Mouse (Mus musculus) c-Kit-positive CD71-negative TER-119-negative erythroid progenitor cells, embryonic 14.5 days (primary cell): ENCODE results near the gene Sfxn5.
A peak's percentile ranks its signal among the peaks of the same experiment; 100 is the strongest.

Experiments
- DNase-seq: peaks from one replicate; pipeline ENCODE4 v3.0.0-alpha.2; 2013; ENCODE audit warnings: low read depth

Sfxn5 gene

DNA sequence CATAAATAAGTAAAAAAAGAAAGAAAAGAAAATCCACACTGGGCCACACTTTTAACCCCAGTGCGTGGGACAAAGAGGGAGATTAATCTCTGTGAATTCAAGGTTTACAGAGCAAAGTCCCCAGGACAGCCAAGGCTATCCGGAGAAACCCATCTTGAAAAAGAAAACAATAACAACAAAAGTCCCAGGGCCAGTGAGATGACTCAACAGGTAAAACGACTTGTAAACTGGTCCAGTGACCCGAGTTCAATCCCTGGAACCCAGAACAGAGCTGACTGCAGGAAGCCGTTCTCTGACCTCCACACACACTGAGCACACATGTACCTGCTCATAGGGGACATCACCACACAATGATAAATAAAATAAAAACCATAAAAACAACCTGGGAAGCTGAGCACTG lies 31.2 kb upstream of the Sfxn5 start:
- no peak for DNase-seq

DNA sequence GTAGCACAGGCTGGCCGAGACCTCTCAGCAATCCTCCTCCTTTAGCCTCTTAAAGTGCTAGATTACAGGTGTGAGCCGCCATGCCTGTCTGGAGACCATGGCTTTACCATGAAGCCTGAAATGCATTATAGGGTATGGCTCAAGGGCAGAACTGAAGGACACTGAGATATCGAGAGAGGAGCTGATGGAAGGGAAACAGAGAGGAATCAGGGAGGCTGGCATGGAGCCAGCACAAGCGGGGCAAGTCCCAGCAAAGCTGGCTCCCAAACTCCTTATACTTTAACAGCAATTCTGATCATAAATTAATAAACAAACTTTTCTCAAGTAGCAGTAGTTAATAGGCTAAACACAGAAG lies 30.7 kb upstream of the Sfxn5 start:
- DNase-seq: no peak

DNA sequence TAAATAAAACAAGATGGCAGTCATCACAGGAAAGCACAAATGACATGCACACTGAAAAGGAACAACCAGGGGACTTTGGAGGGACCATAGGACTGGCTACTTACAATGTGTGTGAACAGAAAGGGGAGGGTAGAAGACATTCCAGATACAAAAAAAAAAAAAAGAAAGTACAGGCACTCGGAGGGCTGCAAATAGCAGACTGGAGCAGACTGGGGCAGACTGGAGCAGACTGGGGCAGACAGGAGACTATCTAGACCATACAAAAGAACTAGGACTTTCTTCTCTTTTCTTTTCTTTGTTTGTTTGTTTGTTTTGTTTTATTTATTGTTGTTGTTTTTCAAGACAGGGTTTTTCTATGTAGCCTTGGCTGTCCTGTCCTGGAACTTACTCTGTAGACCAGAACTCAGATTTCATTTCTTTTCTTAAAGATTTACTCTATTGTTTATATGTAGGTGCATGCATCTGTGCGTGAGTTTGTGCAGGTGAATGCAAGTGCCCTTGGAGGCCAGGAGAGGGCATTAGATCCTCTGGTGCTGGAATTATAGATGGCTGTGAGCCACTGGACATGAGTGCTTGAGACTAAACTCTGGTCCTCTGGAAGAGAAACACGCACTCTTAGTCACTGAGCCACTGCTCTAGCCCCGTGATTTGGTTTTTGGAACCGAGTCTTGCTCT lies 30.1 kb upstream of the Sfxn5 start:
- no peak for DNase-seq

DNA sequence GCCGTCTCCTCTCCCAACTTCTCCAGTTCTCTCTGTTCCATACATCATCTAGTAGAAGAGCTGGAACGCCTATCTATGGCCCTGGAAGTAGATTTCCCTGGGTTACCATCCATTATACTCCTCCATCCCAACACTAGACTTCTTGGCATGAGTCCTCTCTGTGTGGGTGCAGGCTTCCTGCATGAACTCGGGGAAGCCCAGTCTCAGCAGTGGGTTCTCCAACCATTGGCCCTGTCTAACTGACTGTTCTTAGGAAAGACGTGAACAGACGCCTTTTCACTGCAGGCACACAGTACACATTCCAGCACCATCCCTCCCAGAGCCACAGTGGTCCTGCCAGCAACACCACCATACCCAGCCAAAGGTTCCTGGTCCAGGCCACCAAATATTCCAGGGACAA lies 29.4 kb upstream of the Sfxn5 start:
- DNase-seq: no peak

DNA sequence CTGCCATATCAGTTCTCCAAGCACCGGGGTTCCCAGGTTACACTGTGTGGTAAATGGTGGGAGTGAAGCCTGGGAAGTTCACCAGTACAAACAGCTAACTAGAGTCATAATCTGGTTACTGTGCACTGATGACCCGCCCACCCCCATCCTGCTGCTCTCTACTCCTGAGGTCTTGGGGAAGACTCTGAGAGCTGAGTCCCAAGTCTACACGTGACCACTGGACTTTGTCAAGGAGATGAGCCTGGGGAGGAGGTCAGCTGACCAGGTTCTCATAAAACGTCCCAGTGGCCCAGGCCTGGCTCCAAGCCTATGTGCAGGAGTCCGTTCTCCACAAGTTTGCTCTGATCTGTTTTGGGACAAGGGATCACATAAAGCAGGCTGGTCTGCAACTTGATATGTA lies 27.1 kb upstream of the Sfxn5 start:
- DNase-seq: no peak

DNA sequence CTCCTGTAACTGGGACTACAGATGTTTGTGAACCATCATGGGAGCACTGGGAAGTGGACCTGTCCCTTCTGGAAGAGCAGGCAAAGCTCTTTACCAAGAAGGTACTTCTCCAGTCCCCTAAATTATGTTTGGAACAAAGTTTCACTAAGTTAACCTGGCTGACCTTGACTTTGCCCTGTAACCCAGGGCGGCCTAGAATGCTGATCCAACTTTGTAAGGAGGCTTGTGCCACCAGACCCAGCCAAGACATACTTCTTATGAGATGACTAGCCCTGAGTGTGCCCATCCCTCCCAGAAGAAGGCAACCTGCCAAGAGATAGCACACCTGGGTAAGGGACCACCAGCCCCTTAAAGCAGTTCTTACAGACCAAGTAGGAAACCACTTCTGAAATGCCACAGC lies 25.7 kb upstream of the Sfxn5 start:
- DNase-seq: no peak

DNA sequence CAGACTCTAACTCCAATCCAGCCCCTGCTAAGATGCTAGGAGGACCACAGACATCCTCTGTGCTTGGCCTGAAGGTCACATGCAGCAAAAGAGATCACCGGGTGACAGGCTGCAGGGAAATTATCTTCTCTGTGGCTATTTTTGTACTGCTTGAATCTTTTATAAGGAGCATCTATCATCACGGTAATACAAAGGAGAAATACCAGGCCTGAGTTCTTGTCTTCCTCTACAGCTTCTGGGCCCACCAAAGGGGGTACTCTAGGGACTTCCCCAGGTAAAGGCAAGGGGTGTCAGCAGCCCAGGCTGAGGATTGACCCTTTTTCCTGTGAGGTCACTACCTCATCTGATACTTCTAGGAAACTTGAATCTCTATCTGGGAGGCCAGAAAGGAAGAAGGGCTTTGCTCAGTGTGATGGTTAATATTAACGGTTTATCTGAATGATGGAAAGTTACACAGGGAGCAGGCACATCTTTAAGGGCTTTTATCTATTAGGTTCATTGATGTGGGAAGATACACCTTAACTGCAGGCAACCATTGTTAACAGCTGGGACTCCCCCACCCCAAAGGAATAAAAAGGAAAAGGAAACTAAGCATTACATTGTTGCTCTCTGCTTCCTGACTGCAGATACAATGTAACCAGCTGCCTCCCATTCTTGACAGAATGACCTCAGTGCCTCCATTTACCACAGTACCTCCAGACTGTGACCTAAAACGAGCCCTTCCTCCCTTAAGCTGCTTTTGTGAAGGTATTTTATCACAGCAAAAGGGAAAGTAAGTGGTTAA lies 23.7 kb upstream of the Sfxn5 start:
- DNase-seq: no peak

DNA sequence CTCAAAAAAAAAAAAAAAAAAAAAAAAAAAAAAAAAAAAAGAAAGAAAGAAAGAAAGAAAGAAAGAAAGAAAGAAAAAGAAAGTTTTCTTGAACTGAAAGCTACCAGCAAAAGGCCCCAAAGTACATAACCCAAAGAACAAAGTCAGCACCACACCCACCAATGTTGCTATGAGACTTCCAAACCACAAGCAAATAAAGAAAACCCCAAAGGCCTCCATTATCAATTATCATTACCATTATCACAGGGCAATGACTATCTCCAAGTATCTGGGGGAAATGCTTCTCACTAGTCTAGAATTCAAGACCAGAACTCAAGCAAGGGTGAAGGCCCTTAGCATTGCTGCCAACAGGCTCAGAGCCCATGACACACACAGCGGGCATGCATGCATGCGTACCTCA lies 22.5 kb upstream of the Sfxn5 start:
- DNase-seq: no peak

DNA sequence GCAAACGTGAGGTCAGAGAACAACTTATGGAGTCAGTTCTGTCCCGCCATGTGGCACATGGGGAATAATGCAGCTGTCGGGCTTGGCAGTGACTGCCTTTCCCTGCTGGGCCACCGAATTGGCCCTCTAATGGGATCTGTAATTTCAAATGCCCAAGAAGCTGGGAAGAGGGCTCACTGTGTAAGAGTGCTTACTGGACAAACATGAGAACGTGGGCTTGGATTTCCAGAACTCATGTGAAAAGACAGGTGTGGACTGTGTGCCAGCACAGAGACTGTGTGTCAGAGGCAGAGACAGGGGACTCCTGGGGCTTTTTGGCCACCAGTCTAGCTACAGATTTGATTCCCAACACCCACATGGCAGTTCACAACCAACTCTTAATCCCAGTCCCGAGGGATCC lies 21.5 kb upstream of the Sfxn5 start:
- DNase-seq: no peak

DNA sequence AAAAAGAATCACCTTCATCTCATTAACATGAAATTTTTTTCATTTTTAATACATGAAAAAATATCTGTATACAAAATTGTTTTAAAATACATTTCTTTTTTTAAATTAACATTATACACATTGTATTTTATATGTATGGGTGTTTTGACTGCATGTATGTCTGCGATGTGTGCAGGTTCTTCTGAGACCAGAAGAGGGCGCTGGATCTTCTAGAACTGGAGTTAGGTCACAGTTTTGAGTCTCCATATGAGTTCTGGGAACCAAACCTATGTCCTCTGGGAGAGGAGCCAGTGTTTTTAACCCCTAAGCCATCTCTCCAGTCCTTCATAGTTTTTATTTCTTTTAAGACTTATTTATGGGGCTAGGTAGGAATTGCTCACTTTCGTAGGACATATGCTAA lies 20.5 kb upstream of the Sfxn5 start:
- DNase-seq: no peak

DNA sequence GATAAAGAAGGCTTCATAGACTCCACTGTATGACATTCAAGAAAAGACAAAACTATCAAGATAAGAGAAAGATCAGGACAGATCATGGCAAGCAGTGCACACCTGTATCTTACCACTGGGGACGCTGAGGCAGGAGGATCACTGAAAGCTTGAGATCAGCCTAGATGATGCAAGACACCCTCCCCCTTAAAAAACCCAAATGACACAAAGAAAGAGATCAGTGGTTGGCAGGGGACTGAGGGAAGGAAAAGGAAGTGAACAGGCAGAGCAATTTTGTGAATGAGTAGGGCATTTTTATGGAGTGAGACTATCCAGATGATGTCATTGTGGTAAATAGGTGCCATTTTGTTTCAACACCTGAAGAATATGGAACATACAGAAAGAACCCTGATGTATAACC lies 16.9 kb upstream of the Sfxn5 start:
- DNase-seq: no peak

DNA sequence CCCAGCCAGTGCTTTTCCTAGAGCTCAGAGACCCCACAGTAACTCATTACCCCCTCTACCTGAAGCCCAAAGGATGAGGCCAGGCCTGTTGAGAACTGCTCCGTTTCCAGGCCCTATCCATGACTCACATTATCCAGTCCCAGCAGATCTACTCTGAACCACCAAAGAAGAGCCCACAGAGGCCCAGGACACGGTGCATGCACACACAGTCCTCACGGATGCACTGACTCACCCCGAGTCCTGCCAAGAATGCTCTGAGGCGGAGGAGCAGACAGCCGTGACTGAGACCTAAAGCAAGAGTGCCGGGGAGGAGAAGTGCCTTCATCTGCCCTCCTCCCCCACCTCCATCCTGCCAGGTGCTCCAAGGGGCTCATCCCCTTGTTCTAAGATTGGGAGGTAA lies 16.0 kb upstream of the Sfxn5 start:
- DNase-seq: no peak

DNA sequence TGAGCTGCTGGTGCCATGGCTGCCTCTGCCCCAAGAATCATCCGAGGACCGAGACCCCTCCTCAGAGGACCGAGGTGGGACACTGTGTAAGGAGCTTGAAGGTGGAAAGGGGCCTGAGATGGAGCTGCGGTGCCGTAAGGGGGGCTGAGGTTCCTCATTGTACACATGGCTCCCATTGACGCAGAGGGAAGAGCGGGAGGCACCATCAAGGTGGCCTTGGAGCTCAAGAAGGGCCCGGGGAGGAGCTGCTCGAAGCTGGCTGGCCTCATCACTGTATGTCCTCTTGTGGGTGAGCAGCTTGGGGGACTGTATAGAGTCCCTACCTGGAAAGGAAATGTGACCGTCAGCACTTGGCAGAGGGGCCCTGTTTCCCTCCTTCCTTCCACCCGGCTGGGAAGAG lies 14.9 kb upstream of the Sfxn5 start:
- no peak for DNase-seq

DNA sequence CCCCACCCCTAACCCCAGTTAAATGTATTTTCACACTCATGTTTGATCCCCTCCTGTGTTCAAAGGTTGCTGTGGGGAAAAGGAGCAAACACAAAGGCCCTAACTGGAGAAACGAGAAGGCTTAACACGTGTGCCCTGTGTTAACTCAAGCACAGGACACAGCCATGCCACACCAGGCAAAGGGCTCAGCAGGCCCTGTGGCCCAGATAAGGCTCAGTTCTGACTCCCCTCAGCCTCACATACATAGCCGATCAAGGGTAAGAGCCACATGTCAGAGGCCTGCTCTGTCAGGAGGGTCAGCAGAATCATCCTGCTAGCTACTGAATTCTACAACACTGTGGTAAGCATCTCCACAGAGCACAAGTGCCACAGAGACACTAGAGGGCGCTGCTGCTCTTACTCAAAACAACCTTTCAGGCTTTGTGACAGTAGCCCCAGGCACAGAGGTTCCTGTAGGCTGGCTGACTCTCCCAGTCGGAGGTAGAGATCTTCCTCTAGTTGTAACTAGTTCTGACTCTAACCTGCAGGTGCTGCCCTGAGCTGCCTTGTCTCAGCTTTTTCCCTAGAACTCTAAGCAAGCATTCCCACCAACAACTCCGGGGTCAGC lies 12.9 kb upstream of the Sfxn5 start:
- peak; percentile 86 for DNase-seq

DNA sequence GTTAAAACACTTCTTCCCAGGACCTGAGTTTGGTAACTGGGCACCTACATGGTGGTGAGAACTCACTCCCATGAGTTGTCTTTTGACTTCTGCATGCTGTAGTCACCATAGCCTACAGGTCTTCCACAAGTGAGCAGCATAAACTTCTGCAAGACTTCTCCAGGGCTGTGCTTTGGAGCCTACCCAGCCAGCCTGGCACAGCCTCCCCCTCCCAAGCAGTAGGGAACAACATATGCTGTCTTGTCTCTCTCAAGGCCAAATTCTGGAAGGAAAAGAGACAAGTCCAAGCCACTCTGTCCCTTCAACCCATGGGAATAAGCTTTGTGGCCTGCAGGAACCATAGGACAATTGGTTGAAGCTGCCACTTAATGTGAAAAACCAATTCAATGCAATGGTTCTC lies 11.7 kb upstream of the Sfxn5 start:
- DNase-seq: no peak

DNA sequence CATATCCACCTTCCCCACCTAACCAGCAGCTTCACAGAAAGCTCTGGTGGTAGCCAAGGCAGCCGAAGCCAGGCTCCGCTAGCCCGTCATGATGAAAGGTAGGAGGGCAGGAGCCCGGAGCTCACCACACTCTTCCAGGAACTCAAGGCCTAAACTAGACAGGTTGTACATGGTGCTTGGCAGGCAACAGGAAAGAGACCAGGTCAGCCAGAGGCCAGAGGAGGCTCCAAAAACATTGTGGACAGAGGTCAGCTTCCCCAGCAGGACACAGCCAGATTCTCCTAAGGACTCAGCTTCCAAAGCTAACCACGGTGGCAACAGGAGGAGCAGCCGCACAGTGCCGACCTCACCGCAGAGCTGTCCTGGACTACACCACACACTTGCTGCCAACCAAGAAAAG lies 9.8 kb upstream of the Sfxn5 start:
- no peak for DNase-seq

DNA sequence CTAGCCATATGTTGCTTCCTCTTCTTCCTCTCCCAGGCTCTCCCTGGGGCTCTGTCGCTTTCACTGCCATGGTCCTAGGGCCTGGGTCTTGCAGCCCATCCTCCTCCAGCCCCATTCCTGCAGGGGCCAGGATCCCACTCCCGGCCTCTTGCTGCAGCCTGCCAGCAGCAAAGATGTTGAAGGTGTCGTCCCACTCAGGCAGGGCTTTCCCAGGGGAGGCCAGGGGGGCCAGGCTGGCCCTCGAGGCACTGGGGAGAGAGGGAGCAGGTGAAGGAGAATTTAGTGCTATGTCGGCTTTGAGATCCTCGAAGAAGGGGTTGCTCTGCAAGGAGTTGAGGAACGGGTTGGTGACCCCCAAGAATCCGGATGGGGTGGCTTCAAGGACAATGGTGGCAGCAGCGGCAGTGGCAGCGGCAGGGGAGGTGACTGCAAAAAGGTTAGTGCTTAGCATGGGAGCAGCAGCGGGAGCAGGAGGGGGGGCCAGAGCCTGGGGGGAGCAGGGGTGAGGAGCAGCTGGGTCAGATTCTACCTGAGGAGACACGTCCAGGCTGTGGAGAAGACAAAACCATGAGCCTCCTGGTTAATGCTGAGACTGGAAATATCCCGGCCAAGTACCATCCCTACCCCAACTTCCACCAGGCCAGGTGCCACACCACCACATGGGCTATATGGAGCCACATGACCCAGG lies 8.7 kb upstream of the Sfxn5 start:
- DNase-seq: no peak

DNA sequence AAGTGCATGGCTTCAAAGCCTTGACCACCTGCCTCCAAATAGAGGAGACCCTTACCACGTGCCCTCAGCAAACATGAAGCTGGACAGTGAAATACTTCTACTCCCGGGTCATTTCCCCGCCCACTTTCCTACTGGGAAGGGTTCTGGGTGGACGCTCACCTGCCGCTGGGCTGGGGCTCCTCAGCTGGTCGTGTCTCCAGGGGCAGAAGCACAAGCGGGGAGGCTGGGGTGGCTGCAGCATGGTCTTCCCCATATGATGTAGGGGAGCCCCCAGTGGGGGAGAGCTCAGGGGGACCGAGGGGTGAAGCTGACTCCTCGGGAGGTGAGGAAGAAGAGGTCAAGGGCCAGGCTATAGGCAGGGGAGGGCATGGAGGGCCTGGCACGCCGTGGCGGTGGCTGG lies 7.0 kb upstream of the Sfxn5 start:
- no peak for DNase-seq

DNA sequence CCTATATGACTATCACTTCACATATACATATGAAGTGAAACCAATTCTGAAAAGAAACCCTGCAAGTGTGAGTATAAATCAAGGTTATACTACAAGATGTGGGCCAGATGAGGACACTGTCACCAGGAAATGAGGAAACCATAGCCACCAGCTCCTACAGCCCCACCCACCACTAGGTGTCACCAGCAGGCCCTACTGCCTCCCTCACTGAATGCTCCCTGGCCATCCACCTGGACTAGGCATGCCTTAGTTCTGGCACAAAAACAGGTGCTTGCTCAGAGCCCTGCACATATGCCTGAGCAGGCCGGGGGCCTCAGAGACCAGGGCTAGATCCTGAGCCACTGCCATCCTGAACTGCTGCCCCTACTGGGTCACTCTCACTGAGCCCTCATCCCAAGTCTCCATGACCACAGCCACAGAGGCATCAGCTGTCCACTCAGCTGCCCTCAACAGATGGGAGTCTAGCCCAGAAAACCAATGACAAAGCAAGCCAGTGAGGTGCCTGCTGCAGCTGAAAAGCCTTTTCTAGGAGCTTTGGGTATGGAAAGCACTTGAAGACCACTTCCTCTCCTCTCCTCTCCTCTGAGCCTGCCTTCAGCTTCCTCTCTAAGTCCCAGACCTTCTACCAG lies 6.2 kb upstream of the Sfxn5 start:
- peak; percentile 31 for DNase-seq

DNA sequence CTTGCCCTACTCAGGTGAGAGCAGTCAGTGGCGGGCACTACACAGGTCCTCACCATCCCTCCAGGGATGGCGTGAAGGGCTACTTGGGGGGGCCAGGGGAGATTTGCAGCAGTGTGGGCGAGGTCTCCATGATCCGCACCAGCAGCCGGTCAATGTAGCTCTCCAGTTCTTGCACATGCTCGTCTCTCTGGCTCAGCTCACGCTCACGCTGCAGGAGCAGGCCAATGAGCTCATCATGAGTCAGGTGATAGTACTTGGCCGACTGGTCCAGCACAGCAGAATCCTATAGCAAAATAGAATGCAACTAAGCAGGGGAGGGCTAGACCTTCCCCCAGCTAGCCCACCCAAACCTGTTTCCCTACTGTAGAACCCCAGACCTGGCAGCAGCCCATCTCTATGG lies 3.7 kb upstream of the Sfxn5 start:
- DNase-seq: no peak

DNA sequence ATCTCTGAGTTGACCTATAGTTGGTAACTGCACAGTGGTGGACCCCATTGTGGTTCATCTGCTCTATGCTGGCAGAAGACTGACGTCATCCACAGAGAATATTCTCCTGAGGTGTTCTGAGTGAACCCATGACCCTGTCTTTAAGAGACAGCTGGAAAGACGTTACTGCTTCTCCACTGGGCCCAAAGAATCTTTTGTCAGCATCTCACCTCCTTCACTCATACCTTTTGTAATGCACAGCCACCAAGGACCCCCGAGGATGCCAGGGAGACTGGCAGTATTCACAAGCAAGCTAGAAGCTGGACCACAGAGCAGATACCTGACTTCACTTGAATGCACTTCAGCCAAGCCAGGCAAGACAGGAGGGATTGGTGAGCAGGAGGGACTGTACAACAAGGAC lies 2.1 kb upstream of the Sfxn5 start:
- no peak for DNase-seq

DNA sequence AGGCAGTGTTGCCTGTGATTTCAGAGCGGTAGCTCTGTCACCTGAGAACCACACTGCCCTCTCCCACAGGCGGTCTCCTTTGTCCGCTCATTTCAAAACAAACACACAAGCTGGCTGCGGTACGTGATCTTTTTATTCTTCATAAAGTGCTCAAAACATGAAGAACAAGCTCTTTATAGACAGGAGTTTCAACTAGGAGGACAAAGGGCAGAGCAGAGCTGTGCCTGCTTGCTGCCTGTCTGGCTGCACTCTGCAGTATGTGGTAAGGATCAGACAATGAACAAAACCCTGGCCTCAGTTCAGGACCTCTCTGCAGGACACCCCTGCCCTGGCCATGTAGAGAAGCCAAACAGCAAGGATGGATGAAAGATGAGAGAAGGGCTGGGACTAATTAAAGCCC lies 1.6 kb upstream of the Sfxn5 start:
- no peak for DNase-seq

DNA sequence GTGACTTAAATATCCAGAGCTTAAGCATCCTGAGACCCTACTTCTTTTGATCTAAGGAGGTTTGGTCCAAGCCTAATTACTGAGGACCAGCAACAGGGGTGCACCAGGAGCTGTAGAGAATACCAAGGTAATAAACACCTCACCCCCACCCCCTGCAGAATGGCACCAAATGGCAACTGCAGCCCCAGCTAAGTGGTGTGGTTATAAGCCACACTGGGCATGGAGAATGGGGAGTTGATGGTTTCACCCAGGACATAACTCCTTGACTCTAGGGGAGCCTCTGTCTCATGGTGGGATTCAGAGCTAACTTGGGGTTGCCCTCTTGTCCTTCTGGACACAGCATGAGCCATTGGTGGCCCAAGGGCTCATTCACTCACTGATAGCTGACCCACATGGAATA lies 1.0 kb upstream of the Sfxn5 start:
- no peak for DNase-seq
